Mouse (Mus musculus) heart, embryonic 12.5 days (tissue): ENCODE measurements around the gene Cd180. TPM values are rescaled to one million over a fixed set of nuclear protein-coding genes. Genes with fewer than 3 reads are reported as not detected.

Source experiments
- ATAC-seq: fragments of 200-750 bp; cut with Nextera tagmentation; 2 replicates; pipeline ENCODE4 v1.8.0; 2017; ENCODE audit warnings: moderate TSS enrichment, moderate library complexity; ENCODE audit not compliant: insufficient number of reproducible peaks, low FRiP score
- H3K27ac ChIP-seq: fragments of 300-500 bp; sonication (generic); 2 replicates; pipeline ENCODE4 v1.5.1; 2016; ENCODE audit warnings: mild to moderate bottlenecking, moderate library complexity; ENCODE audit not compliant: poor library complexity, severe bottlenecking
- H3K27me3 ChIP-seq: fragments of 300-500 bp; sonication (generic); replicated peaks from 2 replicates; pipeline ENCODE4 v1.6.1; 2016; ENCODE audit warnings: mild to moderate bottlenecking, moderate library complexity
- H3K36me3 ChIP-seq: fragments of 300-500 bp; sonication (generic); 2 replicates; pipeline ENCODE4 v1.6.1; 2016; ENCODE audit warnings: mild to moderate bottlenecking, moderate library complexity
- H3K4me1 ChIP-seq: fragments of 300-500 bp; sonication (generic); replicated peaks from 2 replicates; pipeline ENCODE4 v1.6.1; 2016; ENCODE audit warnings: mild to moderate bottlenecking
- H3K4me2 ChIP-seq: fragments of 300-500 bp; sonication (generic); 2 replicates; pipeline ENCODE4 v1.6.1; 2016; ENCODE audit warnings: mild to moderate bottlenecking, moderate library complexity
- H3K4me3 ChIP-seq: fragments of 300-500 bp; sonication (generic); 2 replicates; pipeline ENCODE4 v1.5.1; 2016; ENCODE audit warnings: mild to moderate bottlenecking
- H3K9ac ChIP-seq: fragments of 300-500 bp; sonication (generic); 2 replicates; pipeline ENCODE4 v1.6.1; 2016; ENCODE audit warnings: mild to moderate bottlenecking, moderate library complexity
- H3K9me3 ChIP-seq: fragments of 300-500 bp; sonication (generic); replicated peaks from 2 replicates; pipeline ENCODE4 v1.6.1; 2016; ENCODE audit warnings: mild to moderate bottlenecking, moderate library complexity
- WGBS: fragments of 180-500 bp; shearing (Covaris S2); methylation state at CpG from one replicate; pipeline ENCODE4 v1.1.7; 2016; 5-methylcytosine and 5-hydroxymethylcytosine counted together
- polyA plus RNA-seq: library from polyadenylated mRNA; unstranded; fragments of >200 nt; fragmentation: Nextera tagmentation; extraction: Ambion mirVana; gene quantifications from 2 replicates; pipeline ENCODE4 v1.2.1, GENCODE M21; 2016

The Cd180 gene
- polyA plus RNA-seq, 1 experiment from 2014 or later: 0.37 TPM

- Histone ChIP-seq H3K9ac (no peak overlapping the region), H3K4me3 (no peak overlapping the region), H3K27ac (no peak overlapping the region), H3K27me3 (no peaks in the 10 kb centered on the region), H3K36me3 (no peaks in the 10 kb centered on the region), H3K9me3 (no peaks in the 10 kb centered on the region), H3K4me2 (no peak overlapping the region), H3K4me1 (no peaks in the 10 kb centered on the region)
- no peak for ATAC-seq
- WGBS: 7% methylated on average over 2 of the region's 2 CpGs
Measured at GRCm38 (mm10) chr13:102678482-102678881, 14.9 kb upstream of the Cd180 start.

- 61% methylated on average over 4 of the region's 4 CpGs for WGBS
- H3K27me3 ChIP-seq: no peaks in the 10 kb centered on the region
- no peak overlapping the region for H3K27ac ChIP-seq
- no peaks in the 10 kb centered on the region for H3K36me3 ChIP-seq
- no peak overlapping the region for H3K4me2 ChIP-seq
- no peak overlapping the region for H3K4me3 ChIP-seq
- no peaks in the 10 kb centered on the region for H3K4me1 ChIP-seq
- H3K9me3 ChIP-seq: no peaks in the 10 kb centered on the region
- ATAC-seq: no peak
- H3K9ac ChIP-seq: no peak overlapping the region
Measured at GRCm38 (mm10) chr13:102684890-102685289, 8.5 kb upstream of the Cd180 start.

- Histone ChIP-seq H3K36me3 (no peaks in the 10 kb centered on the region), H3K4me1 (peaks cover 8% of the 10 kb centered on the region), H3K9me3 (no peaks in the 10 kb centered on the region), H3K4me2 (no peak overlapping the region), H3K9ac (no peak overlapping the region), H3K4me3 (no peak overlapping the region), H3K27me3 (no peaks in the 10 kb centered on the region), H3K27ac (no peak overlapping the region)
- 76% methylated on average over 1 of the region's 1 CpGs for WGBS
- ATAC-seq: no peak
Measured at GRCm38 (mm10) chr13:102688121-102688520, 5.2 kb upstream of the Cd180 start.

- Histone ChIP-seq H3K27me3 (no peaks in the 10 kb centered on the region), H3K4me1 (peaks cover 13% of the 10 kb centered on the region), H3K9ac (no peak overlapping the region), H3K4me2 (no peak overlapping the region), H3K9me3 (no peaks in the 10 kb centered on the region), H3K27ac (no peak overlapping the region), H3K4me3 (no peak overlapping the region), H3K36me3 (no peaks in the 10 kb centered on the region)
- no peak for ATAC-seq
- 84% methylated on average over 6 of the region's 6 CpGs for WGBS
Measured at GRCm38 (mm10) chr13:102689201-102690090, 3.9 kb upstream of the Cd180 start.

- Histone ChIP-seq H3K9ac (no peak overlapping the region), H3K27ac (no peak overlapping the region), H3K4me2 (no peak overlapping the region), H3K9me3 (no peaks in the 10 kb centered on the region), H3K4me3 (no peak overlapping the region), H3K27me3 (no peaks in the 10 kb centered on the region), H3K36me3 (no peaks in the 10 kb centered on the region), H3K4me1 (peaks cover 13% of the 10 kb centered on the region)
- WGBS: 88% methylated on average over 5 of the region's 5 CpGs
- ATAC-seq: no peak
Measured at GRCm38 (mm10) chr13:102690184-102690583, 3.2 kb upstream of the Cd180 start.

GRCm38 (mm10) chr13:102691408-102692150 lies 1.8 kb upstream of the Cd180 start:
- 71% methylated on average over 11 of the region's 11 CpGs for WGBS
- no peaks in the 10 kb centered on the region for H3K36me3 ChIP-seq
- H3K9me3 ChIP-seq: no peaks in the 10 kb centered on the region
- no peak overlapping the region for H3K4me2 ChIP-seq
- H3K4me3 ChIP-seq: no peak overlapping the region
- ATAC-seq: no peak
- no peak overlapping the region for H3K9ac ChIP-seq
- no peak overlapping the region for H3K27ac ChIP-seq
- no peaks in the 10 kb centered on the region for H3K27me3 ChIP-seq
- H3K4me1 ChIP-seq: peaks cover 13% of the 10 kb centered on the region

GRCm38 (mm10) chr13:102694154-102694553 lies 796 bp downstream of the Cd180 start:
- ATAC-seq: no peak
- WGBS: 83% methylated on average over 7 of the region's 7 CpGs
- H3K9ac ChIP-seq: no peak overlapping the region
- no peak overlapping the region for H3K27ac ChIP-seq
- H3K36me3 ChIP-seq: no peaks in the 10 kb centered on the region
- no peaks in the 10 kb centered on the region for H3K27me3 ChIP-seq
- no peak overlapping the region for H3K4me3 ChIP-seq
- no peaks in the 10 kb centered on the region for H3K9me3 ChIP-seq
- H3K4me1 ChIP-seq: peaks cover 25% of the 10 kb centered on the region
- H3K4me2 ChIP-seq: no peak overlapping the region

- no peak overlapping the region for H3K27ac ChIP-seq
- H3K4me1 ChIP-seq: peaks cover 32% of the 10 kb centered on the region
- no peaks in the 10 kb centered on the region for H3K9me3 ChIP-seq
- 61% methylated on average over 7 of the region's 7 CpGs for WGBS
- H3K9ac ChIP-seq: no peak overlapping the region
- no peak overlapping the region for H3K4me2 ChIP-seq
- no peak for ATAC-seq
- H3K36me3 ChIP-seq: no peaks in the 10 kb centered on the region
- no peaks in the 10 kb centered on the region for H3K27me3 ChIP-seq
- no peak overlapping the region for H3K4me3 ChIP-seq
Measured at GRCm38 (mm10) chr13:102695121-102695905, 2.0 kb downstream of the Cd180 start.

- Histone ChIP-seq H3K27ac (peak overlapping the region; percentile 80), H3K4me2 (peak overlapping the region; percentile 42), H3K9ac (peak overlapping the region; percentile 27), H3K36me3 (no peaks in the 10 kb centered on the region), H3K27me3 (no peaks in the 10 kb centered on the region), H3K4me1 (peaks cover 24% of the 10 kb centered on the region), H3K4me3 (peak overlapping the region; percentile 8; the same call in 1 of the 2 replicates), H3K9me3 (no peaks in the 10 kb centered on the region)
- no peak for ATAC-seq
- WGBS: 31% methylated on average over 10 of the region's 10 CpGs
Measured at GRCm38 (mm10) chr13:102698335-102698734, 5.0 kb downstream of the Cd180 start.

- peak; percentile 86 for ATAC-seq
- Histone ChIP-seq H3K4me1 (peaks cover 19% of the 10 kb centered on the region), H3K4me3 (peak overlapping the region; percentile 8; the same call in 1 of the 2 replicates), H3K27ac (peak overlapping the region; percentile 80), H3K9ac (peak overlapping the region; percentile 27), H3K27me3 (no peaks in the 10 kb centered on the region), H3K4me2 (peak overlapping the region; percentile 42), H3K36me3 (no peaks in the 10 kb centered on the region), H3K9me3 (no peaks in the 10 kb centered on the region)
- 36% methylated on average over 14 of the region's 14 CpGs for WGBS
Measured at GRCm38 (mm10) chr13:102698751-102699323, 5.5 kb downstream of the Cd180 start.
